Mouse (Mus musculus): ENCODE results near the gene Golt1a.

- TF ChIP-seq CTCF (IDR thresholded peaks at IDR 0.05; ENCODE audit: extremely low read depth, insufficient read depth, insufficient read length, insufficient replicate concordance) = no peak
- TF ChIP-seq POLR2A (IDR thresholded peaks at IDR 0.05; ENCODE audit: low read depth, low read length) = no peak
These were observed 20.0 kb downstream of the Golt1a start for GRCm38 (mm10) chr1:133329638-133329964.
